Mouse (Mus musculus): ENCODE data around the gene Araf.

The Araf gene

DNA sequence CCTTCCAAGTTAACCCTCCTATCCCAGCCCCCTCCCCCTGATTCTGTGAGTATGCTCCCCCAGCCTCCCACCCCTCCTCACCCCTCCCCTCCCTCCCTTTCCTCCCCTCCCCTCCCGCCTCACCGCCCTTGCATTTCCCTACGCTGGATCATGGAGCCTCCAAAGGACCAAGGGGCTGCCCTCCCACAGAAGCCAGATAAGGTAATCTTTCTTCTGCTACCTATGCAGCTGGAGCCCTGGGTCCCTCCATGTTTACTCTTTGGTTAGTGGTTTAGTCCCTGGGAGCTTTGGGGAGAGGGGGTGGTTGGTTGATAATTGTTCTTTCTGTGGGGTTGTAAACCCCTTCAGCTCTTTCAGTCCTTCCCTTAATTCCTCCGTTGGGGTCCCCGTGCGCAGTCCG is at the start of gene Araf:
Gene Araf, plus strand, starts transcription at position 134 of the 400 bp plus-strand sequence.
- DNase-seq (ENCODE audit: low read depth): no peak

DNA sequence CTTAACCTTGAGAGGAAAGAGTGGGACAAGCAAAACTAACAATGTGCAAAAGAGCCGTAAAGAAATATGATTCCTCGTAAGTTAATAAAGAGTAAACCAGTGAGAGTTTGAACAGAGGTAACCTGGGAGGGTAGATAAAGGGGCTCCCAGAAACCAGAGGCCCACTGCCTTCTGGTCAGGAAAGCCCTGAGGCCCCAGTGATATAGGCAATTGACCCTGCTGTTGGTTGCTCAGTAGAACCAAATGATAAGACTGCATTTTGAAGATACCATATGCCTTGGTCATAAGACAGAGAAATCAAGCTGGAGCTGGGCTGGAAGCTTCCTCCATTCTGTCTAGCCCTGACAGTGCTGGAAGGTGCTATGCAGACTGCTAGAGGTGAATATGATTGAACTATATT is 48.8 kb upstream of the Araf start:
- no peak for DNase-seq (ENCODE audit: low read depth)

DNA sequence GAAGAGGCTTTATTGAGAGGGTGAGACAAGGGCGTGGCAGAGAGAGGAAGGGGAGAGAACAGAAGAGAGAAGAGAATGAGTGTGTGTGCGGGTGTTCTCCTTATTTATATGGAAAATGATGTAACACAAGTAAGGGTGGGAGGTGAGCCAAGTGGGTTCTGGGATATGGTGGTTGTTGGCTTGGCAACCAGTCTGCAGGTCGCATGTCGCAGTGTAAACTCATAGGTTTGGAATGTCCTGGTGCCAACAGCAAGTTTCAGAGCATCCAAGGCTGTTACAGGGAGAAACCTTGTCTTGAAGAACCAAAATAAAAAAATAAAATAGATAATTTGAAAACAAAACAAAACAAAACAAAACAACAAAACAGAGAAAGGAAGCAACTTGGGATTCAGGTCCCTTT is 36.4 kb upstream of the Araf start:
- DNase-seq (ENCODE audit: low read depth): no peak

DNA sequence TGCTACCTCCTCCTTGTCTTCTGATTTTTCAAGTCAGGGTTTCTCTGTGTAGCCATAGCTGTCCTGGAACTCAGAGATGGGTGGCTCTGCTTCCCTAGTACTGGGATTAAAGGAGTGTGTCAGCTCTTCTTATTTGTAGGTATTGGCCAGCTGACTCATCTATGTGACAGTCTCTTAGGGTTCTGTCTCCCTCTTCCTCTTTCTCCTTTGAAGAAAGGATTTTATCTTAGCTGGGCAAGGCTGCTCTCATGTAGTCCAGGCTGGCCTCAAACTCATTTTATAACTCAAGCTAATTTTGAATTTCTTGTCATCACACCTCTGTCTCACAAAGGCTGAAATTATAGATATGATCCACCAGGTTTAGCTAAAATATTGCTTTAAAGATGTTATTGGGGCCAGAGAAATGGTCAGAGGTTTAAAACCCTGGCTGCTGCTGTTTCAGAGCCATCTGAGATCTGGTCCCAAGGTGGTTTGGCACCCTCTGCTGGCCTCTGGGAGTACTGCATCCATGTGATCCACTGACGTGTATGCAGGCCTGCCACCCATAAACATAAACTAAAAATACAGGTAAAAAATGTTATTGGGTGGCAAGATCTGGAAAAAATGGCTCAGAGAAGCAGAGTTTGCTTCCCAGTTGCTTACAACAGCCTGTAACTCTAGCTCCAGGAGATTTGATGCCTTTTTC is 26.8 kb upstream of the Araf start:
- DNase-seq (ENCODE audit: low read depth): peak; percentile 70

DNA sequence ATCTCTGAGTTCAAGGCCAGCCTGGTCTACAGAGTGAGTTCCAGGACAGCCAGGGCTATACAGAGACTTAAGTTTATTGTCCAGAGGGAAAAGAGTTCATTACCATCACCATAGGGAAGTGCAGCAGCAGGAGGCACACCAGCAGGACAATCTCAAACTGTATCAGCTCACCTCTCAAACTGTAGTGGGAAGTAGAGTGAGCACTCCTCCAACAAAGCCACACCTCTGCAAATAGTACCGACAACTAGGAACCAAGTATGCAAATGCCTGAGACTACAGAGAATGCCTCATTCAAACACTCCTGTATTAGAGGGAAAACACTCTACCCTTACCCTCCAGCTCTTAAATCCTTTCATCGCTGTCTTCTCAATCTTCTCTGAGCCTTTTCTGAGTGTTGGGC is 25.9 kb upstream of the Araf start:
- DNase-seq (ENCODE audit: low read depth): no peak

DNA sequence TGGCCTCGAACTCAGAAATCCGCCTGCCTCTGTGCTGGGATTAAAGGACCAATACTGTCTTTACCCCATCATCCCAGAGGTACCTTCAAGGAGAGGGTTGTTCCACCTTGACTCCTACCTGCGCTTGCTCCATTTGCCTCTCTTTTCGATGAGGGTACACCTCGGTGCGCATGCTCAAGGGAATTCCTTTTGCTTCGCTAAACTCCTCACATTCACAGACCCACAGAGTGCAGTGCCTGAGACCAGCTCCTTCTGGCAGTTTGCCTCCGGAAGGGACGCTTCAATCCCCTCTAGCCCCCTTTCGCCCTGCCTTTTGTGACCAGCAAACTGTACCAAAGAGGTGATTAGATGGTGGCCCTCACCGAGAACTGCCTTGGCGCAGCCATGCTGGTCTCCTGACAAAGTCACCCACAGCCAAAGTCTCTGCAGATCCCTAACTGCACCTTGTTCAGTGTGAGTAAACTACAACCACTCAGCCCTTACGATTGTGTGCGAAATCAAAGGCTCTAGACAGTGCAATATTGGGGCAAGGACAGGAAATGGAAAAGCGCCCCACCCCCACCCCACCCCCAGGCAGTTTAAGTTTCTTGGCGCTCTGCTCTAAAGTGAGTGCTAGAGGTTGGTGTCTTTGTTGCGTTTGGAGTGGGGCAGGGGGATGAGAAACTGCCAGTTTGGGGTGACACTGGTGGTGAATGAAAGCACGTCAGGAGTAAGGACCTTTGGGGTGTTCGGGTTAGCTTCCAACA is 22.2 kb upstream of the Araf start:
- DNase-seq (ENCODE audit: low read depth): no peak

DNA sequence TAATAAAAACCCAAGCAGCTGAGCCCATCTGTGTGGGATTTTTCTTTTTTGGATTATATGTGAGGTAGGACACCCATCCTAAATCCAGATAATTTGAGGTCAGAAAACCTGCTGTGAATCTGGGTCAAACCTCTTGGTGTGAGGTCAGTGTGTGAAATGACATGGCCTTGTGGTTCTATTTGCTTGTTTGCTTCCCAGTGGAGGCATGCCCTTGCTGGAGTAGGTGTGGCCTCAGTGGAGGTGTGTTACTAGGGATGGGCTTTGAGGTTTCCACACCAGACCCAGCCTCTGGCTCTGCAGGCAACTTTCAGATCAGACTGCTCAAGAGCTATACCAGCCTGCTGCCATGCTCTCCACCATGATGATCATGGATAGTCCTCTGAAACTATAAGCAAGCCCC is 20.0 kb upstream of the Araf start:
- no peak for DNase-seq (ENCODE audit: low read depth)

DNA sequence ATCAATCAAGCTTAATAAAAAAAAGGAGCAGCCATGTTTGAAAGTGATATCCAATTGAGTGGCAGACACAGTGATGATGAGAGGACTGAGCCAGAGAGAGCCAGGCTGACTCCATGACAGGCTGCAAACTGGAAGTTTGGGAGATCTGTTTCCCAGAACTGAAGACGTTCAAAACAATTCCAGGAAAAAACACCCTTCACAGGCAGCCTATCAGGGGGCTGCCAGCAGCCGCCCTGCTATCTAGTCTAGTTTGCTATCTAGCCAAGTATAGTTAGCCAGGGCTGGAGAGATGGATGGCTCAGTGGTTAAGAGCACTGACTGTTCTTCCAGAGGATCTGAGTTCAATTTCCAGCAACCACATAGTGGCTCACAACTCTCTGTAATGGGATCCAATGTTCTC is 10.3 kb upstream of the Araf start:
- no peak for DNase-seq (ENCODE audit: low read depth)

DNA sequence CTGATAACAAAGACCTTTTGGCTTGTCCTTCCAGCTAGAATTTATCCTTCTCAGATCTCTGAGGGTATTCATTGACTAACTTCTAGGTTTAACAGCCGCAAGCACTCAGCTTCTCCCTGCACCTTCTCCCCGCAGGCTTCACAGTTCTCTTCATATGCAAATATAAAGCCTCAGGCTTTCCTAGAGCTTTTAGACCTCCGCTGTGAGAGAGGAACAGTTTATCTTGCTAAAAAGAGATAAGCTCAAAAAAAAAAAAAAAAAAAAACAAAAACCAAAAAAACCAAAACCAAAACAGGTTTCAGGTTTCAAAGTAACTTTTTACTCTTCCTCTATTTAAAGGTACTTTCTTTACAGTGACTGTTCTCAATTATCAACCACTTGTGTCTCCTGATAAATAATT is 5.2 kb upstream of the Araf start:
- DNase-seq (ENCODE audit: low read depth): peak; percentile 26

DNA sequence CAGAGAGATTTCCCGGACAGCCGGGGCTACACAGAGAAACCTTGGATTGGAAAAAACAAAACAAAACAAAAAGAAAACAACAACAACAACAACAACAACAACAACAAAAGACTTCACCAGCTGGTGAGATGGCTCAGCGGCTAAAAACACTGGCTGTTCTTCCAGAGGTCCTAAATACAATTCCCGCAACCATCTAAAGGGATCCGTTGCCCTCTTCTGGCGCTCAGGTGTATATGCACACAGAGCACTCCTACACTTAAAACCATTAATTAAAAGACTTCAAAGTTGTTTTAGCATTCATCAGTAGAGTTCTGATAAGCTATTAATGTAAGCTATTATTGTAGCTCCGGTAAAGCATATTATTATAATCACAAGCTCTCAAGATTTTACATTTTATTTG is 4.4 kb upstream of the Araf start:
- DNase-seq (ENCODE audit: low read depth): peak; percentile 66

DNA sequence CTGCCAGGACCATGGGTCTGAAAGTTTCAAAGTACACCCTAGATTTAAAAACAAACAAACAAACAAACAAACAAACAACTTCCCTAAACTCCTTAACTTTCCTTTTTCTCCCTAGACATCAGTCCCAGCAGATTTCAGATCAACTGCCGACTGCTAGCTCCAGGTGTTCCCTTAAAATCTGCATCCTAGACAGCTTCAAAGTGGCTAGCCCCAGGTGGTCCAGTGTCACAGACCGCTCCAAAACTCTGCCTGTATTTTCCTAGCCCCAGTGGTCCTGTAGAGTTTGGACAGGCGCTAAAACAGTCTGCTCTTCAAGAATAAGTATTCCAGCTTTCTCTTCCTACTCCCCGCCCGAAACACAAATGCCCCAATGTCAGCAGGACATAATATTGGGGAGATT is 3.4 kb upstream of the Araf start:
- no peak for DNase-seq (ENCODE audit: low read depth)

DNA sequence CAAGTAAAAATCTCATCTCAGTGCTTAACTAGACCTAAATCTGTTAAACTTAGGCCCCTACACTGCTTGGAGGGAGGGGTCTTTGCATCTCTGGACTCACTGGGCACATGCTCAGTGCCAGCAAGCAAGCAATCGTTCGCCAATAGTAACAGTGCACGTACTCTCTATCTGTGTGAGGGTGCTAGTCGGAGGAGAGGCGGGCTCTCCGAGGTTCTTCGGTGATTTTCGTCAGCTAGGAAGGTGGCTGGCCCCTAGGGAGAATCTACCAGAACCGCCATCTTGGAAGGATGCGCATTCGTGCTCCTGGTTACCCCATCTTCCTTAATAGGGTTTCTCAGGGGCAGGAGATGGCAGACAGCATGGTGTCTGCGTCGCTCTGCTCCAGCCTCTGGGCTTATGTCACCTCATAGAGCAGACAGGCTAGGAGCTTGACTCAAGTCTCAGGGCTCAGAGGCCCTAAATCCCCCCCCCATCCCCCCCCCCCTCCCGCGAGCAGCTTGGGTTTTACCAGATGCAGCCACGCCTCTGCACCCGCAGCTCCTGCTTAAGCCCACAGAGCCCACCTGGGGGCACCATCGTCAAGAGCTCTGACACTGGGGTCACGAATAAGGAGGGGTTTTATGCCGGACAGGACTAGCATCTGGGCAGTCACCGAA is 655 bp downstream of the Araf start:
- no peak for DNase-seq (ENCODE audit: low read depth)

DNA sequence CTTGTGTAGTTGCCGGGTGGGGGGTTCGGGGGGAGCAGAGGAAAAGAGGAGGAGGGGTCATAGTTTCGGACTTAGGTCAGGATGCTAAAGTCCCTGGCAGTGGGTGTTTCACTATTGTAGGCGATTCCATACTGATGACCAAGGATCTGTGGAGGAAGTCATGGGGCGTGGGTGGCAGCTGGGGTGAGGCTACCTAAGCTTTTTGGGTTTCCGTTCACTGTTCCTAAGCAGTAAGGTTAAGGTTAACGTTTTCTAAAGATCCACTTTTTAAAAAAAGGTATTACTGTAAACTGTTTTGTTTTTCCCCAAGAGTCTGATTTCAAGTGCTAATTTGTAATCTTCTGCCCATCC is 1.2 kb downstream of the Araf start:
- no peak for DNase-seq (ENCODE audit: low read depth)

DNA sequence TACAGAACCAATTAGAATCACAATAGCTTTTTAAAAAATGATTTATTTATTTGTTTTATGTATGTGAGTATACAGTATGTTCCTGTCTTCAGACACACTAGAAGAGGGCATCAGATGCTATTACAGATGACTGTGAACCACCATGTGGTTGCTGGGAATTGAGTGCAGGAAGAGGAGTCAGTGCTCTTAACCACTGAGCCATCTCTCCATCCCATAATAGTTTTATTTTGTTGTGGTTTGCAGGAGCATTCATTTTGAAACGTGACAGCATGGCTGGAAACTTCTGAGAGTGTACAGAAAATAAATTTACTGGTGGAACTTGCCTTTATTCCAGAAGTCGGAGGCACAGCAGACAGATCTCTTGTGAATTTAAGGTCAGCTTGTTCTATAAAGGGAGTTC is 3.8 kb downstream of the Araf start:
- DNase-seq (ENCODE audit: low read depth): peak; percentile 61

DNA sequence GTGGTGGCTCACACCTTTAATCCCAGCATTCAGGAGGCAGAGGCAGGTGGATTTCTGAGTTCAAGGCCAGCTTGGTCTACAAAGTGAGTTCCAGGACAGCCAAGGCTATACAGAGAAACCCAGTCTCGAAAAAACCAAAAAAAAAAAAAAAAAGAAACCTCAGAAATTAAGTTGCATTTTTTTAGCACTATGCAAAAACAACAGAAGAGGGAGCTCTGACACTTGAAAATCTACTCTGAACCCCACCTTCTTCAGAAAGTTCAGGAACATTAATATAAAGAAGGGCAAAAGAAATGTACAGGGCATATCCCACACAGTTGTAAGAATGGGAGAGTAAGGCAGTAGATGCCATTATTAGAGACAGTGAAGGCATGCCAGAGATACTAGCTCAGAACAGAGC is 6.7 kb downstream of the Araf start:
- DNase-seq (ENCODE audit: low read depth): peak; percentile 62

DNA sequence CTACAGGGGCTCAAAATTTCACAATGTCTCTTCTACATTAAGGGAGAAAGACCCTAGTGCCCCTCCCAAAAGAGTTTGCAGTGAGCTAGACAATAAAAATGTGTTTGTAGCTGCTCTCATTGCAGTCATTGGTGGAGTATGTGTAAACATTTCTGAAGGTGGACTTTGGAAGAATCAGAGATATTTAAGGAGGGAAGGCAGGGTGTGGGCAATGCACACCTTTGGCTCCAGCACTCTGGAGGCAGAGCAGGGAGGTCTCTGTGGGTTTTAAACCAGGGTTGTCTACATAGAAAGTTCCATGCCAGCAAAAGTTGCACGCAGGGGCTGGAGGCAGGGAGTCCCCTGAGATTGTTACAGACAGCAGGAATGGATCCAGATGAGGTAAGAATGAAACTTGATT is 8.7 kb downstream of the Araf start:
- no peak for DNase-seq (ENCODE audit: low read depth)

DNA sequence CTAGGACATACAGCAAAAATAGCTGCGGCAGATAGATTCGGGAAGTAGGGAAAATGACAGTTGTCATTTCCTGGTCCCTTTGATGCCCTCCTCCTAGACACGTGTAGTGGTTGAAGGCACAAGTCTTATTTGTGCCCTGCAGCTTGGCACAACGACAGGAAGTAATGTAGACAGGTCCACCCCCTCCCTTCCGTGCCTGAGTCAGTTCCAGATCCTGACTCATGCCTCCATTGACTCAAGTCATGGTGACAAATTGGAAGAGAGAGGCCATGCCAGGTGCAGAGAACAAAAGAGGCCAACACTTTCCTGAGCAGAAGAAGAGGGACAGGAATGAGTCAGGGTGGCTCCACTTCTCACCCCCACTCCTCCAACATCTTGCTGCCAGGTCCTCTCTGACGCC is 19.4 kb downstream of the Araf start:
- DNase-seq (ENCODE audit: low read depth): peak; percentile 86

DNA sequence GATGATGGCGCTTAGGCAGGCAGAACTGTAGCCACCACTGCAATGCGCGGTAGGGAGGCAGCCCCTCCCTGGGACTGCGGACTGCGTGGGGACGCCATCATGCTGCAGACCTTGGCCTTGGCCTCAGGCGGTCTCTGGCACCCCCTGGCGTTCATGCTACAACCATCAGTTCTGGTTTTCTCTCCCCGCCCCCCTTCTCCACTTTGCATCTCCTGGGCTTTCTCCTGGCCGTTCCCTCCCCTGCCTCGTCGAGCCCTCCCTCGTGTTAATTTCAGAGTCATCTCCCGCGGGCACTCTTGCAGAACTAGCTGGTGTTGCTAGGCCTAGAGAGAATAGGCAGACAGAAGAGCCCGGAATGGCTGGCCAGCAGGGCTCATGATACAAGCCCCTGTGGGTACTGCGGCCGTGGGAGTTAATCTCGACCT is 21.6 kb downstream of the Araf start:
- DNase-seq (ENCODE audit: low read depth): peak; percentile 82

DNA sequence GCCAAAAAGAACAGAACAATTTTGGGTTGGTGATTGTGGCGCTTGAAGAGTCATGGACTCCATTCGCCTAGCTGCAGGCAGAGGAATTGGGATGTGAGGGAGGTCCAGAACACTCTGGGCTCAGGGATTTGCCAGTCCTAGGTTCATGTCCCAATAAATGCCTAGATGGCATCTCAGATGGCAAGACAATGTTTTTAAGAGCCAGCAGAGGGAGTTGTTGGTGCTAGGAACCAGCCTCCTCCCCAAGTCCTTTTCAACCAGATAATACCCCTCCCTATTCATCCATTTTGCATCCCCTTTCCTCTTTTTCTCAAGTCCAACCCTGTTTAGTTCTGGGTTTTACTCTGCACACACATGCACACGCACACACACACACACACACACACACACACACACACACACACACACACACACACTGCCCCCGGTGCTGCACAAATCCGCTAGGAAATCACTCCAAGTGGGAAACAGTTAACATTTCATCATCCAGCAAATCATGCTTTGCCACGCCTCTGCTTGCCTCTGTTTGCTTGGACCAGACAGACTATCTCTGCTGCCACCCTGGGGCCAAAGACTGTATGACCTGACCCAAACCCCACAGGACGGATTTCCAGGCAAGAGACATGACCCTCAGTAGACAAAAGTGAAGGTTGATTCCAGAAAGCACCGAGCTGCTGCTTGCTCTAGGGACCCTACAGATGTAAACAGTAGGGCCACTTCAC is 22.3 kb downstream of the Araf start:
- DNase-seq (ENCODE audit: low read depth): peak; percentile 79

DNA sequence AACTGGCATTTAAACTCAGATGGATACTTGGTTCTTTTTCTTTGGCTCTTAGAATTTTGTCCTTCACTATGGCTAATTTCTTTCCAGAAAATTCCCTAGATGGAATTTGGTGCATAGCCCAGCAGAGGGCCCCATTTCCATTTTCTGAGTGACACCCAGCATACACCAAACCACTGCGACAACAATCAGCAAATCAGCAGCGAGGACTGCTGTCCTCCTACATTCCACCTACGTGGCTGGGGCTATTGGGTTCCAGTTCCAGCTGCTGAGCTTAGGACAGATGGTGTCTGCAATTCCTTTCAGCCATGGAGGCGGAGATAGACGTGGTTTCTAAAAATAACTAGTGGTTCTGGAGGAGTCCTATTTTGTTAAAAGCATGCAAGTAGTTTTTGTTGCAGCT is 31.3 kb downstream of the Araf start:
- peak; percentile 64 for DNase-seq (ENCODE audit: low read depth)

DNA sequence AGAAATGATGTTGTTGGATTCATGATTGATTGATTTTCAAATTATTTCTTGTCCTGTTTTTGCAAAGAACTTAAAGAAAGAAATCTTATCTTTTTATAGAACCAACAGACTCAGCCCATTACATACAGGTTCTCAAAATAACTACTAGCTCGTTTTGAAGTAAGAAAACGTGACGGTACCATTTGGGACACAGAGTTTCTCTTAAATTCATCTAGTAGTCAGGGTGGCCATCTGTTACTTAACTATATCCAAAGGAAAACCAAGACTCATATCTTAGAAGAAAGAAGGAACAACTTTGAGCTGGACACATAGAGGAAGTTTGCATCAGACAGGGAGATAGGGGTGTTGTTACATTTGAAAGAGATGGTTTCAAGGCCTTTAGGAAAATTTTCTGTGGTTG is 49.6 kb downstream of the Araf start:
- no peak for DNase-seq (ENCODE audit: low read depth)

DNA sequence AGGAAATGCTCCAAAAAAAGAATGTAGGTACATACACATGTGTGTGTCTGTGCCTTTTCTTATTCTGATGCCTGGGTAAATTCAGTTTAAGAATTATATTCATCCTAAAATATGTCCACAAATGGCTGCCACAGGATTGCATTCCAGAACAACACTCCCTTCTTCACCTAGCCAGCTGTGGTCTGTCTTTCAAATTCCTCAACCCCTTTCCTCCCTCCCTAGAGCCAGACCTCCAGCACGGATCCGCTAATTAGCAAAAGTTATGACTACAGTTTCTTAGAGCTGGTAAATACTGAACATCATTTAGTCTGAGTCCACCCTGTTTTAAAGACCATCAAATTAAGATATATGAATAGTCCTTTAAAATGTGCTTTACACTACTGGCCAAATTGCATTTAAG is 50.2 kb downstream of the Araf start:
- DNase-seq (ENCODE audit: low read depth): no peak

Data from 416B (cell line).